Mouse (Mus musculus) cerebral cortex, adult 2 months (tissue): Measurements from ENCODE around the gene Bmp7.

Source experiments
- WGBS: fragments of 180-500 bp; shearing (Covaris S2); methylation state at CpG from one replicate; pipeline ENCODE4 v1.1.7; 2018; 5-methylcytosine and 5-hydroxymethylcytosine counted together

Gene Bmp7

GRCm38 (mm10) chr2:172911157-172911556, 29.0 kb downstream of the Bmp7 start:
- WGBS: 80% methylated on average over 6 of the region's 6 CpGs

GRCm38 (mm10) chr2:172909463-172909862, 30.7 kb downstream of the Bmp7 start:
- WGBS: 66% methylated on average over 6 of the region's 6 CpGs

GRCm38 (mm10) chr2:172906146-172906545, 34.0 kb downstream of the Bmp7 start:
- WGBS: 84% methylated on average over 9 of the region's 9 CpGs

- WGBS: 95% methylated on average over 5 of the region's 5 CpGs
Measured at GRCm38 (mm10) chr2:172905057-172905456, 35.1 kb downstream of the Bmp7 start.

- WGBS: 88% methylated on average over 6 of the region's 6 CpGs
Measured at GRCm38 (mm10) chr2:172904614-172905013, 35.5 kb downstream of the Bmp7 start.

GRCm38 (mm10) chr2:172903523-172903922, 36.6 kb downstream of the Bmp7 start:
- 61% methylated on average over 8 of the region's 8 CpGs for whole genome bisulfite sequencing

- 57% methylated on average over 10 of the region's 10 CpGs for WGBS
Measured at GRCm38 (mm10) chr2:172900954-172901701, 39.0 kb downstream of the Bmp7 start.

GRCm38 (mm10) chr2:172889756-172890443, 50.2 kb downstream of the Bmp7 start:
- WGBS: 81% methylated on average over 15 of the region's 15 CpGs

- 70% methylated on average over 12 of the region's 12 CpGs for WGBS
Measured at GRCm38 (mm10) chr2:172889222-172889621, 50.9 kb downstream of the Bmp7 start.

GRCm38 (mm10) chr2:172888147-172888546, 52.0 kb downstream of the Bmp7 start:
- 79% methylated on average over 12 of the region's 12 CpGs for WGBS

GRCm38 (mm10) chr2:172885861-172886260, 54.3 kb downstream of the Bmp7 start:
- 71% methylated on average over 7 of the region's 7 CpGs for WGBS

GRCm38 (mm10) chr2:172884584-172884983, 55.5 kb downstream of the Bmp7 start:
- 91% methylated on average over 6 of the region's 6 CpGs for WGBS

- WGBS: 92% methylated on average over 9 of the region's 9 CpGs
Measured at GRCm38 (mm10) chr2:172875201-172875600, 64.9 kb downstream of the Bmp7 start.

GRCm38 (mm10) chr2:172866356-172866755, 73.8 kb downstream of the Bmp7 start:
- 89% methylated on average over 5 of the region's 5 CpGs for WGBS

- 80% methylated on average over 6 of the region's 6 CpGs for WGBS
Measured at GRCm38 (mm10) chr2:172865165-172865564, 75.0 kb downstream of the Bmp7 start.

GRCm38 (mm10) chr2:172864566-172864965, 75.6 kb downstream of the Bmp7 start:
- 89% methylated on average over 7 of the region's 7 CpGs for WGBS

GRCm38 (mm10) chr2:172863469-172863856, 76.7 kb downstream of the Bmp7 start:
- WGBS: 35% methylated on average over 14 of the region's 14 CpGs

GRCm38 (mm10) chr2:172862850-172863468, 77.2 kb downstream of the Bmp7 start:
- WGBS: 30% methylated on average over 29 of the region's 29 CpGs

GRCm38 (mm10) chr2:172862424-172862823, 77.7 kb downstream of the Bmp7 start:
- WGBS: 71% methylated on average over 19 of the region's 19 CpGs

GRCm38 (mm10) chr2:172861590-172861989, 78.5 kb downstream of the Bmp7 start:
- WGBS: 73% methylated on average over 14 of the region's 14 CpGs

GRCm38 (mm10) chr2:172860593-172860992, 79.5 kb downstream of the Bmp7 start:
- 90% methylated on average over 8 of the region's 8 CpGs for WGBS

- 90% methylated on average over 7 of the region's 7 CpGs for WGBS
Measured at GRCm38 (mm10) chr2:172860104-172860503, 80.0 kb downstream of the Bmp7 start.

- 79% methylated on average over 10 of the region's 10 CpGs for WGBS
Measured at GRCm38 (mm10) chr2:172857048-172857447, 83.1 kb downstream of the Bmp7 start.
